Mouse (Mus musculus): ENCODE measurements around the gene Car4.

Gene Car4

GRCm38 (mm10) chr11:84958271-84958630, 665 bp downstream of the Car4 start:
- 7% methylated on average over 11 of the region's 11 CpGs for WGBS

- 39% methylated on average over 5 of the region's 5 CpGs for WGBS
These were observed 1.6 kb downstream of the Car4 start for GRCm38 (mm10) chr11:84959181-84959580.

GRCm38 (mm10) chr11:84959701-84960181, 2.2 kb downstream of the Car4 start:
- WGBS, result 24% methylated on average over 9 of the region's 9 CpGs

- 53% methylated on average over 3 of the region's 3 CpGs for WGBS
These were observed 2.7 kb downstream of the Car4 start for GRCm38 (mm10) chr11:84960291-84960690.

GRCm38 (mm10) chr11:84960780-84961179, 3.2 kb downstream of the Car4 start:
- 54% methylated on average over 6 of the region's 6 CpGs for WGBS

- 86% methylated on average over 4 of the region's 4 CpGs for WGBS
These were observed 4.0 kb downstream of the Car4 start for GRCm38 (mm10) chr11:84961571-84961970.

- 77% methylated on average over 4 of the region's 4 CpGs for WGBS
These were observed 5.0 kb downstream of the Car4 start for GRCm38 (mm10) chr11:84962536-84962935.

- 89% methylated on average over 3 of the region's 3 CpGs for WGBS
These were observed 6.0 kb downstream of the Car4 start for GRCm38 (mm10) chr11:84963556-84963955.

GRCm38 (mm10) chr11:84966696-84967095, 9.1 kb downstream of the Car4 start:
- 66% methylated on average over 4 of the region's 4 CpGs for WGBS

GRCm38 (mm10) chr11:84967113-84967512, 9.5 kb downstream of the Car4 start:
- WGBS, result 46% methylated on average over 5 of the region's 5 CpGs

GRCm38 (mm10) chr11:84968309-84968708, 10.7 kb downstream of the Car4 start:
- WGBS, result 55% methylated on average over 4 of the region's 4 CpGs

- WGBS, result 41% methylated on average over 6 of the region's 6 CpGs
These were observed 11.2 kb downstream of the Car4 start for GRCm38 (mm10) chr11:84968775-84969174.

- WGBS, result 66% methylated on average over 3 of the region's 3 CpGs
These were observed 14.5 kb downstream of the Car4 start for GRCm38 (mm10) chr11:84972067-84972466.

- WGBS, result 79% methylated on average over 5 of the region's 5 CpGs
These were observed 16.1 kb downstream of the Car4 start for GRCm38 (mm10) chr11:84973661-84974060.

GRCm38 (mm10) chr11:84974582-84974981, 17.0 kb downstream of the Car4 start:
- WGBS, result 58% methylated on average over 7 of the region's 7 CpGs

GRCm38 (mm10) chr11:84976706-84977105, 19.1 kb downstream of the Car4 start:
- WGBS, result 88% methylated on average over 3 of the region's 3 CpGs

GRCm38 (mm10) chr11:84977385-84977952, 19.9 kb downstream of the Car4 start:
- WGBS, result 81% methylated on average over 3 of the region's 3 CpGs

- 63% methylated on average over 2 of the region's 2 CpGs for WGBS
These were observed 20.5 kb downstream of the Car4 start for GRCm38 (mm10) chr11:84978113-84978512.

- 47% methylated on average over 1 of the region's 1 CpGs for WGBS
These were observed 21.8 kb downstream of the Car4 start for GRCm38 (mm10) chr11:84979351-84979750.

- WGBS, result 51% methylated on average over 2 of the region's 2 CpGs
These were observed 23.1 kb downstream of the Car4 start for GRCm38 (mm10) chr11:84980697-84981096.

- 89% methylated on average over 6 of the region's 6 CpGs for WGBS
These were observed 27.8 kb downstream of the Car4 start for GRCm38 (mm10) chr11:84985421-84985820.

GRCm38 (mm10) chr11:84988341-84988919, 30.8 kb downstream of the Car4 start:
- WGBS, result 54% methylated on average over 3 of the region's 3 CpGs

GRCm38 (mm10) chr11:84992996-84993395, 35.4 kb downstream of the Car4 start:
- 93% methylated on average over 1 of the region's 1 CpGs for WGBS

GRCm38 (mm10) chr11:84995241-84995640, 37.7 kb downstream of the Car4 start:
- 100% methylated on average over 1 of the region's 1 CpGs for WGBS

Data from cerebral cortex, adult 2 months (tissue).